Mouse (Mus musculus) erythroblast, embryonic 14.5 days (primary cell): ENCODE measurements around the gene Sncb. TPM values are rescaled to one million over a fixed set of nuclear protein-coding genes. Genes with fewer than 3 reads are reported as not detected.
A peak's percentile ranks its signal among the peaks of the same experiment; 100 is the strongest.

Experiments used
- H3K27me3 ChIP-seq: 2 replicates; pipeline ENCODE4 v1.6.1; 2012; ENCODE audit warnings: inconsistent platforms; ENCODE audit not compliant: control insufficient read depth
- H3K36me3 ChIP-seq: 2 replicates; pipeline ENCODE4 v1.6.1; 2012; ENCODE audit warnings: mild to moderate bottlenecking, inconsistent platforms; ENCODE audit not compliant: control insufficient read depth
- H3K4me1 ChIP-seq: 2 replicates; pipeline ENCODE4 v1.6.1; 2012; ENCODE audit warnings: inconsistent platforms; ENCODE audit not compliant: control insufficient read depth
- H3K4me3 ChIP-seq: replicated peaks from 2 replicates; pipeline ENCODE3; 2012; ENCODE audit warnings: moderate library complexity, mild to moderate bottlenecking, inconsistent platforms
- H3K9me3 ChIP-seq: 2 replicates; pipeline ENCODE4 v1.6.1; 2012; ENCODE audit warnings: low read length, inconsistent platforms, mixed read lengths; ENCODE audit not compliant: control insufficient read depth
- GATA1 ChIP-seq: IDR thresholded peaks from 2 replicates; pipeline ENCODE4 v1.6.1; 2012; ENCODE audit warnings: low read length, inconsistent platforms, mixed read lengths
- TAL1 ChIP-seq: IDR thresholded peaks from 3 replicates; pipeline ENCODE4 v1.6.1; 2012; ENCODE audit warnings: low read length, inconsistent platforms, mixed read lengths
- polyA plus RNA-seq: library from polyadenylated mRNA; stranded (reverse); fragments of >175 nt; gene quantifications from 2 replicates; pipeline ENCODE4 v1.2.3, GENCODE M21; 2012

Gene Sncb
- polyA plus RNA-seq, 1 experiment: not detected

DNA sequence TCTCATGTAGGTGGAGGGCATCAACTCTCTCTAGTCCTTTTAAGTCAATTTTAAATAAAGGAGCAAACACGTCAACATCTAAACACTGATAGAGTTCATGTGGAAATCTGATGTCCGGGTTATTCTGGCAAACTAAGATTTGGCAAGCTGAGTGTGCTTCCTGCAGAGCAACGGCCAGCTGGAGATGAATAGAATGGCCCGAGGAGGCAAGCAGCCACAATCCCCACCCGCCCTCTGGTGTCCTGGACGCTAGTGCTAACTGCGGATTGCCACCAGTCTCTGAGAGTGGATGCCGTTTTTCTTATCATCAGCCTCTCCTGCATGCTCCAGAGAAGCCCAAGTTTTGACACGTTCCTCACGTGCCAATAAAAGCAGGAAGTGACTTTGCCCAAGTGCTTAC is 19.5 kb downstream of the Sncb start:
- peaks cover 2% of the 10 kb centered on the region; the same call in 1 of the 2 replicates for H3K9me3 ChIP-seq
- no peak overlapping the region for H3K4me3 ChIP-seq
- TF ChIP-seq TAL1: no peak
- TF ChIP-seq GATA1: no peak
- peaks cover 57% of the 10 kb centered on the region for H3K27me3 ChIP-seq
- no peaks in the 10 kb centered on the region for H3K36me3 ChIP-seq
- H3K4me1 ChIP-seq: no peaks in the 10 kb centered on the region

DNA sequence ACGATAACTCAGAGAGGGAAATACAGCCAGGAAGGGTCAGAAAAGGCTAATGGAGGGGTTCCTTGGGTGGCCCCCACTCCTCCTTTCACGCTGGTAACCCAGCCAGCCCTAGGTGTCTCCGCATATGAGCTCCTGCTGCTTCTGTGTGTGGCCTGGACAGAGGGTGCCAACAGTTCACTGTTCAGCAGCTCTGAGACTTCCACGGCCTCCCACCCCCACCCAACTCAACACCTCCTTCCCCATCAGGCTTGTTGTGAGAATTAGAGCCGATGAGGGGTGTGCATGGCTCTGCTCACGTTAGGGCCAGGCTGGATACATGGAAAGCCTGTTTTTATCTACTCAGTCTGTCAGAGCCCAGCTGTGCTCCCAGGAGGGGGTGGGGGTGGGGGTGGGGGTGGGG is 20.3 kb downstream of the Sncb start:
- H3K36me3 ChIP-seq: no peaks in the 10 kb centered on the region
- TF ChIP-seq GATA1 (no peak), TAL1 (no peak)
- no peak overlapping the region for H3K4me3 ChIP-seq
- H3K4me1 ChIP-seq: no peaks in the 10 kb centered on the region
- peaks cover 53% of the 10 kb centered on the region for H3K27me3 ChIP-seq
- H3K9me3 ChIP-seq: peaks cover 2% of the 10 kb centered on the region; the same call in 1 of the 2 replicates

DNA sequence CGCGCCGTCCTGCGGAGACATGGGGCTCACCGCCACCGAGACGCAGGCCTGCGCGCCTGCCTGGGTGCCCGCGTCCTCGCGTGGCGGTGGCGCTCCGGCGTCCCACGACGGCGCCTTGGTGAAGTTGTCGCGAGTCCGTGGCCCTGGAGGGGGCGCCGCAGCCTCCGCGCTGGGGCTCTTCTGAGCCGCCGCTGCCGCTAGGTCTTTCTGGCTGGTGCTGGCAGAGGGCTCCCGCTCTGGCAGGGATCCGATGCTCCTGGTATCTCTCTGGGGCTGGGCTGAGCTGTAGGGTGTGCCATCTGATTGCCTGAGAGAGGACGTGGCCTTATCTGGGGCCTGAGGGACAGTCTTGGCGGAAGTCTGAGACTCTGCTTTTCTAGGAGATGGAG is 28.2 kb downstream of the Sncb start:
- peaks cover 48% of the 10 kb centered on the region for H3K27me3 ChIP-seq
- no peaks in the 10 kb centered on the region; the same call in 1 of the 2 replicates for H3K36me3 ChIP-seq
- no peaks in the 10 kb centered on the region for H3K4me1 ChIP-seq
- no peaks in the 10 kb centered on the region for H3K9me3 ChIP-seq
- no peak overlapping the region for H3K4me3 ChIP-seq
- TF ChIP-seq GATA1: no peak
- no peak for TF ChIP-seq TAL1

DNA sequence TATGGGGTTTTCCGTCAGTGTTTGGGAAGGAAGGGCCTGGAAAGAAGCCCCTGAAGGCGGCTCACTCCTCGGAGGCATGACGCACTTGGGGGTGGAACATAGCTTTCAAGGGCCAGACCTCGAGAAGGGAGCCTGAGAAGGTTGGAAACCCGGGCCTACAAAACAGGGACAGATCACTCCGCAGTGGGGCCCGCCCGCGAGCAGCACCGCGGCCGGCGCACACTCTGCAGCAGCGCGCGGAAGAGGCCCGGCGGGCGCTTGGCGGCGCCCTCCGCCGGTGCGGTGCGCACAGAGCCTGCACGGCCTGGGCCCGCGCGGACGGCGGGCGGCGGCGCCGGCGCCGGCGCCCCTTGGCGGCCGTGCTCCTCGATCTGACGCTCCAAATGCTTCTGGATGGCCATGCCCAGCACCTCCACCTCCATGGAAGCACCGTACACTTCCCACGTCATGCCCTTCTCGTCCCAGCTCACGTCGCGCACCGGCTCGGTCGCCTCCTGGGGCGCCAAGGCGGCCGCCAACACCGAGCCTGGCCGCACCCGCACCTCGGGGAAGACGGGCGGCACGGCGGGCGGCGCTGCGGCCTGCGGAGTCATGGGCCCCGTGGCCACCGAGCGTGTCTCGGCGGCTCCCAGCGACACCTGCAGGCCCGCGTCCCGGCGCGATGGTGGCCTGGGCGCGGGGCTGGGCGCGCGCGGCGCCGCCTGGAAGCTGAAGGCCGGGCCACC is 28.7 kb downstream of the Sncb start:
- Histone ChIP-seq H3K4me3 (peak overlapping the region; percentile 17), H3K4me1 (no peaks in the 10 kb centered on the region), H3K27me3 (peaks cover 48% of the 10 kb centered on the region), H3K9me3 (no peaks in the 10 kb centered on the region), H3K36me3 (no peaks in the 10 kb centered on the region; the same call in 1 of the 2 replicates)
- TF ChIP-seq TAL1 (no peak), GATA1 (no peak)

DNA sequence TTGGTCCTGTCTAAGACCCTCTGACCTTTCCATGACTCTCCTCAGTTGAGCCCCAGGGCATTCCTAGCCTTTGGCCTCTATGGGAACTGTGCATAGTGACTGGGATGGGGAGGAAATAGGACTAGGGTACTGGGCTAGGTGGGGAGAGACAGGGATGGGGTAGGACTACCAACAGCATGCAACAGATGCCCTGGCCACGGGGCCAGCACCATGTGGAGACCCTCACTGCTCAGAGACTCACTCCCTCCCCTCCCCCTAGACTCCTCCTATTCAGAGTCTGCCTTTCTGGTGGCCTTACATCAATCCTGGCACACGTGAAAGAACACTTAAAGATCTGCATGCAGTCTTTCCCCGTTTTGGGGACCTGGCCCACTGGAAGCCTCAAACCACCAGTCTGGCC is 29.5 kb downstream of the Sncb start:
- no peaks in the 10 kb centered on the region for H3K4me1 ChIP-seq
- TF ChIP-seq TAL1 (no peak), GATA1 (no peak)
- H3K36me3 ChIP-seq: no peaks in the 10 kb centered on the region; the same call in 1 of the 2 replicates
- no peaks in the 10 kb centered on the region for H3K9me3 ChIP-seq
- H3K27me3 ChIP-seq: peaks cover 48% of the 10 kb centered on the region
- no peak overlapping the region for H3K4me3 ChIP-seq

DNA sequence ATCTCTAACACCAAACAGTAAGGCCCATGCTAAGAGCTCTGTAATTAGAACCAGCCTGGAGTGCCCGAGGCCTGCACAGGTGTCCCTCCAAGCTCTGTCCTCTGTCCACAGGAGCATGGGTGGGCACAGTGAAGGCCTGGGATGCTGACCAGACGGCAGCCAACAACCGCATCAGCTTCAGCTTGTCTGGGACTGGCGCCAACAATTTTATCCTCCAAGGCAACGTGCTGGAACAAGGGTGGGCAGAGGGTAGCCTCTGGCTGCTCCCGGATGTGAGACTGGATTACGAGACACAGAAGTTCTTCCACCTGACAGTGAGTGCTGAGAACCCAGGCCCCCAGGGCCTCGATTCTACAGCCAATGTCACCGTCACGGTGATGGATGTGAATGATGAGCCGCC is 40.3 kb downstream of the Sncb start:
- H3K27me3 ChIP-seq: no peaks in the 10 kb centered on the region
- TF ChIP-seq TAL1 (no peak), GATA1 (no peak)
- no peak overlapping the region for H3K4me3 ChIP-seq
- H3K36me3 ChIP-seq: peaks cover 3% of the 10 kb centered on the region; the same call in 1 of the 2 replicates
- H3K9me3 ChIP-seq: peaks cover 11% of the 10 kb centered on the region
- no peaks in the 10 kb centered on the region for H3K4me1 ChIP-seq

DNA sequence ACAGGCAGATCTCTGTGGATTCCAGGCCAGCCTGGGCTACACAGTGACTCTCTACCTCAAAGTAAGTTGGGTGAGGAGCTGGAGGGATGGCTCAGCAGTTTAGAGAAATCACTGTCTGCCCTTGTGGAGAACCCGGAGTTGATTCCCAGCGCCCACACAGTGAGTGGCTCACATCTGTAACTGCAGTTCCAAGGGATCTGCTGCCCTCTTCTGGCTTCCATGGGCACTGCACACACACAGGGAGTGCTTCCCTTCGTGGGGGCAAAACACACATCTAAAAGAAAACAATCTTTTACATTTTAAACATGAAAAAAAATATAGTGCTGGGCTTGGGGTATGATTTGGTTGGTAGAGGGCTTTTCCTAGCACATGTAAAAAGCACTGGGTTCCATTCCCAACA is 43.3 kb downstream of the Sncb start:
- Histone ChIP-seq H3K27me3 (no peaks in the 10 kb centered on the region), H3K36me3 (peaks cover 7% of the 10 kb centered on the region; the same call in 1 of the 2 replicates), H3K4me1 (no peaks in the 10 kb centered on the region), H3K9me3 (peaks cover 11% of the 10 kb centered on the region), H3K4me3 (no peak overlapping the region)
- TF ChIP-seq GATA1: no peak

DNA sequence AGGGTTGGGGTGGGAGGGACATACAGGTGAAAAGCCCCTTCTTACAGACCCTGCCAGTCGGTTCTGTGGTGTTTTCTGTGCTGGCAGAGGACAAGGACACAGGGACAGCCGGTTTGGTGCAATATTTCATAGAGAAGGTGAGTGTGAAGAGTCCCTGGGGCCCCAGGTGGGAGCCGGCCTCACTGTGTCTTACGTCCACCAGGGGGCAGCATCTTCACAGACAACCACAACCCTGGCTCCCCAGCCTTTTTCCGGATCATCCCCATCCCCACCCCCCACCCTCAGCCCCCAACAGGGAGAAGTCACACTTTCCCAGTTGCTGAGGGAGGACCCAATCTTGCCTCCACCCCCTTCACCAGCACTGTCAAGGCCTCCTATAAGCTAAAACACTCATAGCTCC is 49.5 kb downstream of the Sncb start:
- Histone ChIP-seq H3K9me3 (no peaks in the 10 kb centered on the region), H3K36me3 (peaks cover 4% of the 10 kb centered on the region; the same call in 1 of the 2 replicates), H3K4me1 (no peaks in the 10 kb centered on the region), H3K27me3 (no peaks in the 10 kb centered on the region), H3K4me3 (no peak overlapping the region)
- TF ChIP-seq GATA1 (no peak), TAL1 (no peak)

DNA sequence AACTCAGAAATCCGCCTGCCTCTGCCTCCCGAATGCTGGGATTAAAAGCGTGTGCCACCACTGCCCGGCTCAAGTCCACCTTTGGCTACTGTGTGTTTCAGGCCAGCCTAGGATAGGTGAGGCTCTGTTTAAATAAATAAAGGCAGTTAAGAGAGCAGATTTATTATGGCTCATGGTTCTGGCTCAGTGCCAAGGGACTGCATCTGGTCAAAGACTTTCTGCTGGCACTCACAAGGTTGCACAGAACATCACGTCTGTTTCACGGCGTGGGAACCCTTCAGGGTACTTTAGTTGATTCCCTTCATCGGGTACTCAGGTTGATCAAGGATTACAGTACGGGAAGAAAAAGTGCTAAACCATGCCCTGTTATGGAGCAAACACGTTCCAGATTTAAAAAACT is 51.4 kb downstream of the Sncb start:
- Histone ChIP-seq H3K9me3 (peaks cover 7% of the 10 kb centered on the region), H3K36me3 (peaks cover 4% of the 10 kb centered on the region; the same call in 1 of the 2 replicates), H3K4me1 (no peaks in the 10 kb centered on the region), H3K4me3 (no peak overlapping the region), H3K27me3 (no peaks in the 10 kb centered on the region)
- TF ChIP-seq TAL1 (no peak), GATA1 (no peak)
